Mouse (Mus musculus) forebrain, postnatal 0 days (tissue): Measurements from ENCODE around the gene Ins2. TPM values are rescaled to one million over a fixed set of nuclear protein-coding genes. Genes with fewer than 3 reads are reported as not detected.

ENCODE experiments used
- ATAC-seq: fragments of 200-750 bp; cut with Nextera tagmentation; 2 replicates; pipeline ENCODE4 v1.8.0; 2017; ENCODE audit warnings: mild to moderate bottlenecking, moderate library complexity
- DNase-seq: peaks from one replicate; pipeline ENCODE4 v3.0.0-alpha.2; 2015
- H3K27ac ChIP-seq: fragments of 300-500 bp; sonication (generic); 2 replicates; pipeline ENCODE4 v1.5.1; 2014; ENCODE audit warnings: low read depth, mild to moderate bottlenecking, antibody characterized with exemption, low read length, moderate library complexity, mixed read lengths
- H3K27me3 ChIP-seq: fragments of 300-500 bp; sonication (generic); 2 replicates; pipeline ENCODE4 v1.6.1; 2014; ENCODE audit warnings: mild to moderate bottlenecking, low read length, mixed read lengths; ENCODE audit not compliant: insufficient read depth
- H3K36me3 ChIP-seq: fragments of 300-500 bp; sonication (generic); 2 replicates; pipeline ENCODE4 v1.6.1; 2014; ENCODE audit warnings: mild to moderate bottlenecking, moderate library complexity; ENCODE audit not compliant: insufficient read depth
- H3K4me1 ChIP-seq: fragments of 300-500 bp; sonication (generic); 2 replicates; pipeline ENCODE4 v1.6.1; 2014; ENCODE audit warnings: antibody characterized with exemption; ENCODE audit not compliant: insufficient read depth
- H3K4me2 ChIP-seq: fragments of 300-500 bp; sonication (generic); 2 replicates; pipeline ENCODE4 v1.6.1; 2014; ENCODE audit warnings: low read depth, mild to moderate bottlenecking, moderate library complexity
- H3K4me3 ChIP-seq: fragments of 300-500 bp; sonication (generic); 2 replicates; pipeline ENCODE4 v1.5.1; 2014; ENCODE audit warnings: low read depth, low read length, mixed read lengths
- H3K9ac ChIP-seq: fragments of 300-500 bp; sonication (generic); 2 replicates; pipeline ENCODE4 v1.6.1; 2014; ENCODE audit warnings: mild to moderate bottlenecking
- H3K9me3 ChIP-seq: fragments of 300-500 bp; sonication (generic); 2 replicates; pipeline ENCODE4 v1.6.1; 2016; ENCODE audit warnings: low read length
- CTCF ChIP-seq: sonication (generic); IDR thresholded peaks from 2 replicates; pipeline ENCODE4 v1.5.1; 2016; ENCODE audit warnings: antibody characterized with exemption, control low read depth, low read depth
- WGBS: fragments of 180-500 bp; shearing (Covaris S2); extraction: QIAGEN DNeasy Blood & Tissue Kit; methylation state at CpG from one replicate; pipeline ENCODE4 v1.1.7; 2014; 5-methylcytosine and 5-hydroxymethylcytosine counted together
- polyA plus RNA-seq: library from polyadenylated mRNA; unstranded; fragments of >200 nt; fragmentation: Nextera tagmentation; extraction: Ambion mirVana; gene quantifications from 2 replicates; pipeline ENCODE4 v1.2.1, GENCODE M21; 2015
- total RNA-seq: library from RNA; depleted of rRNA; stranded (reverse); fragments of >200 nt; gene quantifications from 2 replicates; pipeline ENCODE4 v1.2.3, GENCODE M21; 2014; rRNA removed

Gene Ins2
- total RNA-seq (not detected in 2 replicates), polyA plus RNA-seq (1.4 and 2.3 TPM in 2 replicates)

GRCm38 (mm10) chr7:142743281-142743680 is at the start of gene Ins2:
Ins2 (minus strand) TSS chr7:142743381.
- Histone ChIP-seq H3K27ac (no peak within 1 kb of the TSS), H3K4me3 (no peak within 1 kb of the TSS), H3K36me3 (no peaks in the 10 kb centered on the region), H3K4me1 (no peaks in the 10 kb centered on the region), H3K9me3 (no peaks in the 10 kb centered on the region), H3K27me3 (no peaks in the 10 kb centered on the region), H3K4me2 (no peak within 1 kb of the TSS), H3K9ac (no peak within 1 kb of the TSS)
- DNase-seq: no peak
- no peak for ATAC-seq
- WGBS: 75% methylated on average over 1 of the region's 1 CpGs
- no peak for TF ChIP-seq CTCF

GRCm38 (mm10) chr7:142792650-142793275 is 49.6 kb upstream of the Ins2 start:
- H3K4me2 ChIP-seq: no peak overlapping the region
- no peak for ATAC-seq

GRCm38 (mm10) chr7:142789667-142790066 is 46.5 kb upstream of the Ins2 start:
- no peak overlapping the region for H3K4me3 ChIP-seq
- no peaks in the 10 kb centered on the region for H3K9me3 ChIP-seq
- no peak overlapping the region for H3K27ac ChIP-seq
- no peaks in the 10 kb centered on the region for H3K4me1 ChIP-seq
- no peak overlapping the region for H3K4me2 ChIP-seq
- ATAC-seq (no peak), DNase-seq (no peak)
- WGBS: 54% methylated on average over 9 of the region's 9 CpGs
- H3K36me3 ChIP-seq: no peaks in the 10 kb centered on the region
- no peak for TF ChIP-seq CTCF
- no peak overlapping the region for H3K9ac ChIP-seq
- H3K27me3 ChIP-seq: no peaks in the 10 kb centered on the region

More at GRCm38 (mm10) chr7:142792650-142793275, 49.6 kb upstream of the Ins2 start:
- H3K9me3 ChIP-seq: no peaks in the 10 kb centered on the region
- H3K9ac ChIP-seq: no peak overlapping the region
- no peak overlapping the region for H3K27ac ChIP-seq
- H3K36me3 ChIP-seq: no peaks in the 10 kb centered on the region
- no peak for DNase-seq
- H3K4me1 ChIP-seq: no peaks in the 10 kb centered on the region
- no peak overlapping the region for H3K4me3 ChIP-seq
- no peak for TF ChIP-seq CTCF
- 15% methylated on average over 1 of the region's 1 CpGs for WGBS
- H3K27me3 ChIP-seq: no peaks in the 10 kb centered on the region

GRCm38 (mm10) chr7:142737772-142738171 is 5.4 kb downstream of the Ins2 start:
- Histone ChIP-seq H3K9me3 (no peaks in the 10 kb centered on the region), H3K4me3 (no peak overlapping the region), H3K4me1 (no peaks in the 10 kb centered on the region), H3K27me3 (no peaks in the 10 kb centered on the region), H3K4me2 (no peak overlapping the region), H3K36me3 (no peaks in the 10 kb centered on the region), H3K27ac (no peak overlapping the region), H3K9ac (no peak overlapping the region)
- no peak for ATAC-seq
- DNase-seq: peak; percentile 78
- WGBS: 17% methylated on average over 3 of the region's 3 CpGs
- TF ChIP-seq CTCF: peak; percentile 75

GRCm38 (mm10) chr7:142736943-142737490 is 6.2 kb downstream of the Ins2 start:
- Histone ChIP-seq H3K4me2 (no peak overlapping the region), H3K9ac (no peak overlapping the region), H3K27ac (no peak overlapping the region), H3K4me1 (no peaks in the 10 kb centered on the region), H3K4me3 (no peak overlapping the region), H3K36me3 (no peaks in the 10 kb centered on the region), H3K27me3 (no peaks in the 10 kb centered on the region), H3K9me3 (no peaks in the 10 kb centered on the region)
- peak; percentile 84 for TF ChIP-seq CTCF
- 69% methylated on average over 1 of the region's 1 CpGs for WGBS
- DNase-seq (peak; percentile 66), ATAC-seq (no peak)

- DNase-seq (peak; percentile 14), ATAC-seq (no peak)
- H3K27ac ChIP-seq: no peak overlapping the region
- H3K4me1 ChIP-seq: no peaks in the 10 kb centered on the region
- no peak overlapping the region for H3K4me3 ChIP-seq
- 47% methylated on average over 3 of the region's 3 CpGs for WGBS
- no peaks in the 10 kb centered on the region for H3K9me3 ChIP-seq
- no peaks in the 10 kb centered on the region for H3K27me3 ChIP-seq
- no peak overlapping the region for H3K4me2 ChIP-seq
- no peak overlapping the region for H3K9ac ChIP-seq
- H3K36me3 ChIP-seq: no peaks in the 10 kb centered on the region
- TF ChIP-seq CTCF: peak; percentile 58
Measured at GRCm38 (mm10) chr7:142725973-142726372, 17.2 kb downstream of the Ins2 start.

- H3K4me1 ChIP-seq: no peaks in the 10 kb centered on the region
- no peak overlapping the region for H3K27ac ChIP-seq
- H3K36me3 ChIP-seq: no peaks in the 10 kb centered on the region
- no peaks in the 10 kb centered on the region for H3K9me3 ChIP-seq
- DNase-seq (peak; percentile 57), ATAC-seq (no peak)
- H3K9ac ChIP-seq: no peak overlapping the region
- H3K27me3 ChIP-seq: no peaks in the 10 kb centered on the region
- H3K4me3 ChIP-seq: no peak overlapping the region
- no peak overlapping the region for H3K4me2 ChIP-seq
- WGBS: 0% methylated on average over 2 of the region's 2 CpGs
- peak; percentile 58 for TF ChIP-seq CTCF
Measured at GRCm38 (mm10) chr7:142720725-142721124, 22.5 kb downstream of the Ins2 start.
